Mouse (Mus musculus) lung, adult 2 months (tissue): ENCODE data around the gene Cacna1a.

Source experiments
- CTCF ChIP-seq: fragments of 200-500 bp; IDR thresholded peaks from 2 replicates; pipeline ENCODE4 v1.5.1; 2011; ENCODE audit warnings: mild to moderate bottlenecking, low read length, control low read depth; ENCODE audit not compliant: insufficient read depth
- POLR2A ChIP-seq: fragments of 200-500 bp; IDR thresholded peaks from 2 replicates; pipeline ENCODE4 v1.6.1; 2011; ENCODE audit warnings: low read depth, mild to moderate bottlenecking, control low read depth, low read length, borderline replicate concordance; ENCODE audit errors: extremely low read depth

GRCm38 (mm10) chr8:84577432-84577831 is 189.2 kb downstream of the Cacna1a start:
- TF ChIP-seq CTCF (no peak), POLR2A (no peak)
